Mouse (Mus musculus): ENCODE measurements at regions not wholly inside any gene's neighbourhood (a gene's known extent, or its start where the extent isn't known, plus 50 kb on each side); places are given as distances from the start of the nearest gene placed in this dataset.

GRCm38 (mm10) chr1:64361959-64362638 lies 170.3 kb upstream of the Creb1 start:
- CTCF ChIA-PET: no interaction called here

GRCm38 (mm10) chr1:64343268-64343667 lies 189.2 kb upstream of the Creb1 start:
- CTCF ChIA-PET: interaction anchor here (0.6 kb wide), 1 partner anchor 223 kb away, joined by 4 read pairs; no protein-coding TSS in a partner anchor

GRCm38 (mm10) chr1:64341596-64341995 lies 190.8 kb upstream of the Creb1 start:
- CTCF ChIA-PET: no interaction called here

DNA sequence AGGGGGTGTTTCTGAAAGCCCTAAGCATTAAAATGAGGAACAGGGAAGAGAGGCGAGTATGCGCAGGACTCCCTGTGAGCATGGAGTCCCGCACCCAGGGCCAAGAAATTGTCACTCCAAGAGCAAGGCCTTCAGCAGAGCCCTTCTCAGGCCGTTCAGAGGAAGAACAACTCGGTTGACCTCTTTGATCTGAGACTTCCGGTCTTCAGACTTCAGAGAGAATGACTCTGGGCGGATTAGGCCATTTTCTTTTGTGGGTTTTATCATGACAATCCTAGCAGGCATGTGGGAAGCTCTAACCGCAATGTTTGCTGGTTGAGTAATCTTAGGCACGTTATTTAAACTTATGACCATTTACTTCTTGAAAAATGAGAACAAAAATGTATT lies 193.9 kb upstream of the Creb1 start:
- CTCF ChIA-PET: no interaction called here

DNA sequence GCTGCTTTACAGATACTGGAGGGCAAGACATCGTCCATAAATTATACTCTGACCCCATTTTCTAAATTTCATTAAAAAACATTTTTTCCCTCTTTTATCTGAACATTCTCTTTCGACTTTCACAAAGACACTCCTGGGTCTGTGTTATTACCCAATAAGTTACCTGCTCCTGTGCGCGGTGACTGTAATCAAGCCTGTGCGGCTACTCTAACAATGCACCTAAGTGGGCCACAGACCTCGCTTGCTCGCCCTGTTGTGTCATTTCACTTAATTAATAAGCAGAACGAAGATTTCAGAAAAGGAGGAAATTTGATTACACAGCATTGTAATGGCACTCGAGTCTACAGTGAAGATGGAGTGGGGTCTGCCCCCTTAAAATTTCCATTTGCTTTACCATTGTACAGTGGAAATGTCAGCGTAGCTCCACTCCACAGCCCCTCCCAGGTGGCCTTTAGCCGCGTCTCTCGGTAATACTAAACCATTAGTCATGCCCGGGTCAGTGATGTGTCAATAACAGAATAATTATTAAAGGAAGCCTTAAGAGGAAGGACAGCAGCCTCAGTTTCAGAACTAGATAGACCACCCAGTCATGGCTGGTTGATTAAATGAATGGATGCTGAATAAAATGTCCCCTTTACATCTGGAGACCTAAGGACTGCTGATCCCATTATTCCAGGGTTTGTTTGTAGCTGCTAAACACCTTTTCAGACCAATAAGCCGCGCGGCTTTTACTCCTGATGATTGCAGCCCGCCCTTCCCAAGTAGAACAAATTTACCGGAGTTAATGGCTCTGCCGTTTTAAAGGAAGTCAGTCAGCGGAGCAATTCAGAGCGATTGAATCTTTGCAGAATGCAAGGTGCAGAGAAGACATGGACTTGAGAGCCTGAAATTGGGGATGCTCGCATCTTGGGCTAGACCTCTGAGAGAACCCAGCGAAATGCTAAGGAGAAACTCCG lies 194.5 kb upstream of the Creb1 start:
- CTCF ChIA-PET: no interaction called here

DNA sequence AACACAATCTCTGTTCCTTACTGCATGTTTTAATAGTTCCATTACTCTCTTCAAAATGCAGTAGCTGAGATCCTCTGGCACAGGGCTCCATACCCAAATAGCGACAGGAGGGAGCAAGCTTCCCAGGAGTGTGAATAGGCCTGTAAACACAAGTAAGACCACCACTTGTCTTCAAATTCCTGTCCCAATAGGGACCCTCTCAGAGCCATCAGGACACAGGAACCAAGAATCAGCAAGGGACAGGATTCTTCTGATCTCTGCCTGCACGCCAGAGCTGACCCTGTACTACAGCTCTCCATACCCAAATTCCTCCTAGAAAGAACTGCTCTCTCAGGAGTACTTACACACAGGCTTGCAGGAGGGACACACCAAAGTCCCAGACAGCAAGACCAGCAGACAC lies 200.9 kb upstream of the Creb1 start:
- CTCF ChIA-PET: no interaction called here

GRCm38 (mm10) chr1:64330721-64331120 lies 201.7 kb upstream of the Creb1 start:
- CTCF ChIA-PET: no interaction called here

DNA sequence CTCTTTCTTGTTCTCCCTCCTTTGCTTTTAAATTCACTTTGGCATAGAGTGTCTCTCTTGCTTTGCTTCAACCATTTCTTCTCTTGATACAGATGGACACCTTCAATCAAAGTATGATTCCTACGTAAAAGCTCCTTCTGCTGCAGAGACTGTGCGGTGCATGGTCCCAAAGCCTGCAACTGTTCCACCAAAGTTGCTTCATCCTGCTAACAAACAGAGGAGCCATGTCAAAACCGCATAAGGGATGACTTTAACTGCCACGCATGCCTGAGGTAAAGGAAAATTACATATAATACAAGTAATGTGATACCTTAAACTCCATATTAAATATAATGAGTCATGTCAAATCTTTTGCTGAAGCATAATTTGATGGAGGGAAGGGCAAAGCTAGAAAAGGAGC lies 200.1 kb upstream of the Klf7 start:
- CTCF ChIA-PET: no interaction called here

DNA sequence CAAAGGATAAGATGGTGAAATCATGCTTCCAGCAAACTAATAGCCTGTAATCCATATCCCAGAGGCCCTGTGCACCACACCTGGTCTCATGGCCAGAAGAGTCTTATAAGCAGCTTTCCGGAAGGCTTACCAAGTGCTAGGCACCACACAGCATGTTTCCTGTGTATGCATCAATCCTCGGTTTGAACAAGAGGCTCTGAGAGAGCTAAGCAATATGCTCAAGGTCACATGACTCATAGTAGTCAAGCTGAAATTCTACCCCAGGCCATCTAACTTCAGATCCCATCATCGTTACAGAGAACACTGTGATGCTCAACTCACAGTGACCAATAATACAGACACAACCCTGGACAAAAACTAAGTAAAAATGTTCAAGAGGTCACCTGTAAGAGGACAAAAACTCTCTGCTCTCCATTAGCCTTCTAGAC lies 197.1 kb upstream of the Klf7 start:
- CTCF ChIA-PET: no interaction called here

DNA sequence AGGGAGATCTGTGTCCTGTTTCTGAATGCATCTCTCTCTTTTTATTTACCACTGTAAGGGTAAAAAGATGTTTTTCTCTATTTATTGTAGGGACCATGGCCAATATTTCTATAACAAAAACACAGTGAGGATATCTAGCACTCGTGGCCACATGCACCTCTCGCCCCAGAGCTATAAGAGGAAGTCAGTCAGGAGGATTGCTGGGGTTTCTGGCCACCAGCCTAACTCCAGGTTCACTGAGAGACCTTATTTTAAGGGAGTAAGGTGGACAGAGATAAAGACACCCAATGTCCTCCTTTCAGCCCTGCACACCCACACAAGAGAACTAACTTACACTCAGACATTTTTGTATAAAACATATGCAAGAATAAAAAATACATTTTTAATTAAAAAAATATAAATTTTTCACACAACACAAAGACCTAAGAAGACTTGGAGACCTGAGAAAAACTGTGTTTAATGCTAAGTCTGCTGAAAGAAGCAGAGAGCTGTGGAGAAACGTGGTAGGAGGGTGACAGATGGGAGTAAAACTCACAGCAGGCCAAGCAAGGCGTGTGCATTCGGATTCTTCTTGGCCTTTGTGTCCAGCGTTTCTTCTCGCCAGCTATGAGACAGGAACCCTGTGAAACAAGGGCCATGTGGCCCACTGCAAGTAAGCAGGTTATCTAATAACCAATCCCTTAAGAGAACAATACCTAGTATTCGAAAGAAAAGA lies 196.5 kb upstream of the Klf7 start:
- CTCF ChIA-PET: no interaction called here

GRCm38 (mm10) chr1:64317032-64317636 lies 195.1 kb upstream of the Klf7 start:
- CTCF ChIA-PET: no interaction called here

- CTCF ChIA-PET: no interaction called here
Measured at GRCm38 (mm10) chr1:64311371-64311770, 189.3 kb upstream of the Klf7 start.

DNA sequence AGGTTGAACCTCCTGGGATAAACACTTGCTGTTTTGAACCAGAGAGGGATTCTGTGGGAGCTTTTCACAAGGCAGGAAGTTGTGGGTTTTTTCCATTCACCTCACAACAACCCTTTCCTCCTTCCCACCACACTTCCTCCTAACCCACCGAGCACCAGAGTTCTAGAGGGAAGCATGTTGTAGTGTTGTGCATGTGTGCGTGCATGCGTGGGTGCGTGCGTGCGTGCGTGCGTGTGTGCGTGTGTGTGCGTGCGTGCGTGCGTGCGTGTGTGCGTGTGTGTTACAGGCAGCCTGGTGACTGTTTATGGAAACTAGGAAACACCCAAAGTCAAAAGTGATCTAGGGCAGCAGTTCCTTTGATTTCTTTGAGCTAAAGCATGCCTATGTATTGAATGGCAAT lies 186.5 kb upstream of the Klf7 start:
- CTCF ChIA-PET: no interaction called here

- CTCF ChIA-PET: no interaction called here
Measured at GRCm38 (mm10) chr1:64308088-64308487, 186.0 kb upstream of the Klf7 start.

DNA sequence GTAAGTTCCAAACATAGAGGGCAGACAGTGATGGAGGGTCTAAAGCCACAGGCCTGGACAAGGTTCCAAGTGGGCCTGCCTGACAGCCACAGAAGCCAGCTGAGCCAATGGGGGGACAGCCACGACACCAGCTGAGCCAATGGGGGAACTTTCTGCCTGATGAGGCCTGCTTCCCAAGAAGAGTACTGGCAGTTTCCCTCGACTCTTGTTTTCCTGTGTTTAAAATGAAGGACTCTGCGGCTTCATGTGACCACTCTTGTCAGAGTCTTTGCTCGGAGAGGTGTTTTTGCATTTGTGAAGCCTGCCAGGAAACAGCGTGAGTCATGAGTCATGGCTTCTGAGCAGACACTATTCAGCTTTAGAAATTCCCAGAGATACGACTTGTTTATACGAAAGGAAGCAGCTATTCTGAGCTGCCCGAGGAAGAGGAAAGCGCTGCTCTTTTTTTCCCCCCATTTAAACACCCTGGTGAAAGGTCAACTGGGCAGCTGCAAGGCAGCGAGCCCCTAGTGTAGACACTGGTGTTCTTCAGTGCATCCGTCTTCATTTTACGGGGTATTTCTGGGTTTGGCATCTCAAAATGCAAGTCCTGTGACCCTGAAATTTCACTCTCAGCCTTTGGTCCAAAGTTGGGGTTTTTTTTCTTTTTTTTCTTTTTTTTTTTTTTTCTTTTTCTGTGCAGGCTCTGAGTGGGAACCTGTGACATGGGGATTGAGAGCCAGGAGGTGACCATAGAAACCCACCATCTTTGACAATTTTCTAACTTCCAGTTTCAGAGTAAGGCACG lies 183.5 kb upstream of the Klf7 start:
- CTCF ChIA-PET: interaction anchor here (0.7 kb wide), 1 partner anchor 467 kb away, joined by 5 read pairs; no protein-coding TSS in a partner anchor

DNA sequence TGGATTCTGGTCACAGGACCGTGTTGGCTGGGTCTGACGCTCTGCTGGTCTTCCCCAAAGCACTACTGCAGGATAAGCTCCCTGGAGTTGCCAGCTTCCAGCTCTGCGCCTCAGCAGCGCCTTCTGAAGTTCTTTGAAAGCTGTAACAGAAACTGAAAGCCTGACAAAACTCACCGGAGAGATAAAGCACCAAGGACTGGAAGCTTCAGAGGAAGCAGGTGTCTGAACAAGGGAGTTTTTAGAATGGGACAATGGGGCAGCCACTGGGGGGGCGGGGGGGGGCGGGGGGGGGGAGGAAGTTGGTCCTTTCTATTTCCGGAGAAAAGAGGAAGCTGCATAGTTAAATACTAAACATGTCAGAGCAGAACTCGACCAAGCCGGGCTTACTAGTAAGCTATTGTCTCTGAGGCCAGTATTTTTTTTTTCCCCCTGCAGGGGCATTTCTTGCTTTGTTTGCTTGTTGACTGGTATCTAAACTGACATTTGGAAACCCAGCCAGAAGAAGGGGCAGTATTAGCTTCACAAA lies 180.8 kb upstream of the Klf7 start:
- CTCF ChIA-PET: interaction anchor here (0.6 to 1.0 kb wide), 3 partner anchors 161 to 482 kb away, joined by 3 to 7 read pairs (median 6); no protein-coding TSS in a partner anchor

GRCm38 (mm10) chr1:64301530-64302061 lies 179.5 kb upstream of the Klf7 start:
- CTCF ChIA-PET: no interaction called here

GRCm38 (mm10) chr1:64300951-64301529 lies 179.0 kb upstream of the Klf7 start:
- CTCF ChIA-PET: no interaction called here

DNA sequence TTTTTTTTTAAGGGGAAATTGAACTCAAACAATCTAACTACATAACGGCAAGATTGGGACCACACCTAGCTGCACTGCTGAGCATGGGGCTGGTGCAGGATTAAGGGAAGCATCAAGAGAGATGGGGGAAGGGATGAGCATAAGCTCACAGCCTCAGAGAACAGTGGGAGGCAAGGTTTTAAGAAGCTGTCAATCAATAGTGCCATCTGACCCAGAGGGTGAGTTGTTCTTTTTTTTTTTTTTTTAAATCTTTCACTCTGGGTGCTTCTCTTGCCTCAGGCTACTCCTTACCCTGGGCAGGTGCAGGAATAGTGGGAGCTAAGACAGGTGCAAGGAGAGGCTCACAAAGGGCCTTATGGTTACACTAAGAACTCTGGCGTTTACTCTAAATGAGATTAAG lies 176.9 kb upstream of the Klf7 start:
- CTCF ChIA-PET: no interaction called here

- CTCF ChIA-PET: no interaction called here
Measured at GRCm38 (mm10) chr1:64298188-64298587, 176.1 kb upstream of the Klf7 start.
